Mouse (Mus musculus) limb, embryonic 12.5 days (tissue): ENCODE results near the gene Ube2z. TPM values are rescaled to one million over a fixed set of nuclear protein-coding genes. Genes with fewer than 3 reads are reported as not detected.

ENCODE experiments used
- ATAC-seq: fragments of 200-750 bp; cut with Nextera tagmentation; 2 replicates; pipeline ENCODE4 v1.8.0; 2017; ENCODE audit warnings: low read depth, moderate TSS enrichment; ENCODE audit not compliant: insufficient number of reproducible peaks, insufficient read depth, low FRiP score, low TSS enrichment
- H3K27ac ChIP-seq: fragments of 300-500 bp; sonication (generic); 2 replicates; pipeline ENCODE4 v1.5.1; 2016; ENCODE audit warnings: mild to moderate bottlenecking, moderate library complexity
- H3K27me3 ChIP-seq: fragments of 300-500 bp; sonication (generic); 2 replicates; pipeline ENCODE4 v1.6.1; 2016; ENCODE audit warnings: mild to moderate bottlenecking, moderate library complexity
- H3K36me3 ChIP-seq: fragments of 300-500 bp; sonication (generic); 2 replicates; pipeline ENCODE4 v1.6.1; 2016; ENCODE audit warnings: mild to moderate bottlenecking, moderate library complexity
- H3K4me1 ChIP-seq: fragments of 300-500 bp; sonication (generic); replicated peaks from 2 replicates; pipeline ENCODE4 v1.6.1; 2016
- H3K4me2 ChIP-seq: fragments of 300-500 bp; sonication (generic); 2 replicates; pipeline ENCODE4 v1.6.1; 2016; ENCODE audit warnings: mild to moderate bottlenecking, moderate library complexity
- H3K4me3 ChIP-seq: fragments of 300-500 bp; sonication (generic); replicated peaks from 2 replicates; pipeline ENCODE4 v1.5.1; 2016; ENCODE audit warnings: mild to moderate bottlenecking
- H3K9ac ChIP-seq: fragments of 300-500 bp; sonication (generic); replicated peaks from 2 replicates; pipeline ENCODE4 v1.6.1; 2016; ENCODE audit warnings: mild to moderate bottlenecking, moderate library complexity
- H3K9me3 ChIP-seq: fragments of 300-500 bp; sonication (generic); 2 replicates; pipeline ENCODE4 v1.6.1; 2016; ENCODE audit warnings: mild to moderate bottlenecking, moderate library complexity
- WGBS: fragments of 180-500 bp; shearing (Covaris S2); methylation state at CpG from one replicate; pipeline ENCODE4 v1.1.7; 2016; 5-methylcytosine and 5-hydroxymethylcytosine counted together
- polyA plus RNA-seq: library from polyadenylated mRNA; unstranded; fragments of >200 nt; fragmentation: Nextera tagmentation; extraction: Ambion mirVana; gene quantifications from 2 replicates; pipeline ENCODE4 v1.2.1, GENCODE M21; 2016

Gene Ube2z
- polyA plus RNA-seq, 1 experiment from 2014 or later, result 46.0 TPM

DNA sequence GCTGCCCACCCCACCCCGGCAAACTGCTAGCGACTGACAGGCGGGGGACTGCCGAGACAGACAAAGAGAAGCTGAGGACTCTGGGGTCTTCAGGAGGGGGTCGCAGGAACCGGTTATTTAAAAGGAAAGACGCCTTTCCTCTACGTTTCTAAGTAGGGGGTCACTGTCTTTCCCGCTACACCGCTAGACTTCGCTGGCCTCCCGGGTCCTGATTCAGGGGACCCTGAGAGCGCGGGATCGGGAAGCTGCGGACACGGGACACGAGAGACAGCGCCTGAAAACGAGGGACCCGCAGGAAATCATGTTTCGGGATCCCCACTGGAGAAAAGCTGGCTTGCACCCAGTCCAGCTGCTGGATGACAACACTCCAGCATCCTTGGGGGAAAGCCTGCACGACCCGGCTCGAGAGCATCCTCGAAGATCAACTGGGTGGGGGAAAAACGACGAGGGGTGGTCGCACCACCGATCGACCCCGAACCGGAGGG, 58.8 kb downstream of the Ube2z start:
- Histone ChIP-seq H3K9ac (peak overlapping the region; percentile 88), H3K27ac (peak overlapping the region; percentile 100), H3K4me1 (peaks cover 24% of the 10 kb centered on the region), H3K4me3 (peak overlapping the region; percentile 95), H3K36me3 (no peaks in the 10 kb centered on the region), H3K9me3 (no peaks in the 10 kb centered on the region), H3K27me3 (no peaks in the 10 kb centered on the region), H3K4me2 (peak overlapping the region; percentile 97)
- WGBS, result under 1% methylated on average over 33 of the region's 33 CpGs
- peak; percentile 16; the same call in 1 of the 2 replicates for ATAC-seq

DNA sequence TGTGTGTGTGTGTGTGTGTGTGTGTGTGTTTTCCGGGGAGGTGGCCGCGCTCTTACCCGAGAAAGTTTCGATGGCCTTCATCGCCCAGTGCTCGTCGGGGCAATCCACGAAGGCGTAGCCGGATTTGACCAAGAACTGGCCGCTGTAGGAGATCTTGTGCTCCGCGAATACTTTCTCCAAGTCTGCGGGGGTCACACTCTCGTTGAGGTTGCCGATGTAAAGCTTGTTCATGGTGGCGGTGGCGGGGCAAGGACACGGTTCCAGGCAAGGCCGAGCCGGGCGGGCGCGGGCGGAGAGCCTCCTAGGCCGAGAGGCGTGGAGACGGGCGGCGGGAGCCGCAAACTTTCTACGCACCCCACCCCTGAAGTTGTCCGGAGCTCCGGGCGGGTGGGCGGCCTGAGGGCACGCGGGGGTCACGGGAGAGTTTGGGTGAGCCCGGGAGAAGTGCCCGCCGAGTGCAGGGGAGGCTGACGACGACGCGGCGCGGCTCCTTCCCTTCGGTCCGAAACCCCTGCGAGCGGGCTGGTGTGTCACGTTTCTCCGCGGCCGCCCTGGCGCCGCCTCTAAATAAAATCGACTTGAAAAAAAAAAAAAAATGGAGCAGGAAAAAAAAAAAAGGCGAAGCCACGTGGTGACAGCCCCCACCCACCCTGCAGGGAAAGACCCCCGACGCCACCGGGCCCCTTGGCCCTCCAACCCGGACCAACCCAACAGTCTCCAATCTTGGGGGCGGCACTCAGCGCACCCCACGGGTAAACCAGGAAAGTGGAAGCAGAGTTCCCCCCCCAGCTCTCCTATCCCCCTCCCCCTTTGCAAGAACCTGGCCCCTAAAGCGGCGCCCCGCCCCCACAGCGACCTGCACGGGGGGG, 59.6 kb downstream of the Ube2z start, which contains the start of gene Igf2bp1:
TSS of gene Igf2bp1 (minus strand) at position 538 of the 869 bp plus-strand sequence.
- WGBS, result under 1% methylated on average over 68 of the region's 74 CpGs

DNA sequence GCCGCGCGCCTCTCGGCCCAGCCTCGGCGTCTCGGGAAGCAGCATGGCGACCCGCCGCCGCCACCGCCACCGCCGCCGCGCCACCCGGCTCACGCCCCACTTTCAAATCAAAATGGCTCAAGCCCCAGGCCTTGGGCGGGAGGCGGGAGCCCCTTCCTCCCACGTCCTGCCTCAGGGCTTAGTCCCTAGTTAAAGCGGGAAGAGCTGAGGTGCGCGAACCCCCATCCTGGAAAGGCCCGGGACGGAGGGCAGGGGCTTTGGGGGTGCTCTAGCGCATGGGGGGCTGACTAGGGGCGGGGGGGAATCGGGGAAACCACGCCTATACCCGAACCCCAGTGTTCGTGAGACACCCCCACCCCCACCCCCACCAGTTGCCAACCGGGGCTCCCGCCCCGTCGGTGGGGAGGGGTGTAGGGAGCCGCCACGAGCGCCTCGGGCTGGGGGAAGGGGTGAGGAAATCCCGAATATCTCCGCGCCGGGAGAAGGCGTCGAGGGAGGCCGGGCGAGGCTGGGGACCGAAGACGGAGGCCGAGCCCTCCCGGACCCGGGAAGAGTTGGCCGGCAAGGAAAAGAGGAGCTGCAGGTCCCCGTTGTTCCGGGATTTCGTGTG, 60.3 kb downstream of the Ube2z start:
- Histone ChIP-seq H3K4me1 (peaks cover 36% of the 10 kb centered on the region), H3K4me3 (peak overlapping the region; percentile 95), H3K36me3 (peaks cover 5% of the 10 kb centered on the region), H3K4me2 (peak overlapping the region; percentile 97), H3K27ac (peak overlapping the region; percentile 100), H3K9ac (peak overlapping the region; percentile 99), H3K9me3 (no peaks in the 10 kb centered on the region), H3K27me3 (no peaks in the 10 kb centered on the region)
- no peak for ATAC-seq
- under 1% methylated on average over 47 of the region's 57 CpGs for WGBS

More for the DNA sequence above, 59.6 kb downstream of the Ube2z start, which contains the start of gene Igf2bp1:
- Histone ChIP-seq H3K9ac (peak within 1 kb of the TSS; percentile 99), H3K4me3 (peak within 1 kb of the TSS; percentile 95), H3K27me3 (no peaks in the 10 kb centered on the region), H3K36me3 (no peaks in the 10 kb centered on the region), H3K9me3 (no peaks in the 10 kb centered on the region), H3K4me1 (peaks cover 30% of the 10 kb centered on the region), H3K27ac (peak within 1 kb of the TSS; percentile 100), H3K4me2 (peak within 1 kb of the TSS; percentile 97)
- ATAC-seq, result peak; percentile 77

DNA sequence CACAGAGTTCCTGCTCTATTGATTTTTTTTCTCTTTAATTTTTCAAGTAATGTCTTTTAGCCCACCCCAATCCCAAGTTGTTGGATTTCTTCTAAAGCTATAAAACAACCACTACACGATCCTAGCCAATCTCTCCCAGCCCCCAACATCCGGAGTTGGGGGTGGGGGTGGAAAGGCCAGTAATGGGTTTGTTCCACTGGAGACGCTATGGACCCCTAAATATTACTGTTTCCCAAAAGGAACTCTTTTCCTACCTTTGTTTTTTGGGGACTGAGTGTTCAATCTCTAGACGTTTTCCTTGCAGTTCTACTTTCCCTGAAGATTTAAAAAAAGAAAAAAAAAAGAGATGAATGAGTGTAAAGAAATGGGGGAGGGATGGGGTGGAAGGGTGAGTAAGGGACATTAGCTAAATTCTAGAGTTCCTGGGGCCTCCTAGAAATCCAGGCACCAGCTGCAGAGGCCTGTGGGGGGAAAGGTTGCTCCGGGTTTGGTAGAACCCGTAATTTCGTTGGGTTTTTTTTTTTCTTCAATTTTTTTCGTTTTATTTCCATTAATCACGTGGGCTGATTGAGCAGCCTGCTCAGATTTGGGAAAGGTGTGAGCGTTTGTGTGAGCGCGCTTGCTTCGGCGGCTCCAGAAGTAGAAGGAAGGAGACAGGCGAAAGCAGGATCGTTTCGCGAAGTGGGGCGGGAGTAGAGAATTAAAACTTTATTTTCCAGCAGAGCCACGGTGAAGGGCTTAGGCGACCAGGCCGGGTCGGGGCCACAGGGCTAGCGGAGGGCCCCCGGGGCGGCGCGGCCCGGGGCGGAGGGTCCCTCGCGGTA, 61.0 kb downstream of the Ube2z start:
- Histone ChIP-seq H3K4me2 (peak overlapping the region; percentile 97), H3K9me3 (no peaks in the 10 kb centered on the region), H3K27me3 (no peaks in the 10 kb centered on the region), H3K36me3 (peaks cover 9% of the 10 kb centered on the region), H3K27ac (peak overlapping the region; percentile 100), H3K9ac (peak overlapping the region; percentile 99), H3K4me1 (peaks cover 40% of the 10 kb centered on the region), H3K4me3 (peak overlapping the region; percentile 95)
- ATAC-seq, result no peak
- under 1% methylated on average over 23 of the region's 32 CpGs for WGBS

DNA sequence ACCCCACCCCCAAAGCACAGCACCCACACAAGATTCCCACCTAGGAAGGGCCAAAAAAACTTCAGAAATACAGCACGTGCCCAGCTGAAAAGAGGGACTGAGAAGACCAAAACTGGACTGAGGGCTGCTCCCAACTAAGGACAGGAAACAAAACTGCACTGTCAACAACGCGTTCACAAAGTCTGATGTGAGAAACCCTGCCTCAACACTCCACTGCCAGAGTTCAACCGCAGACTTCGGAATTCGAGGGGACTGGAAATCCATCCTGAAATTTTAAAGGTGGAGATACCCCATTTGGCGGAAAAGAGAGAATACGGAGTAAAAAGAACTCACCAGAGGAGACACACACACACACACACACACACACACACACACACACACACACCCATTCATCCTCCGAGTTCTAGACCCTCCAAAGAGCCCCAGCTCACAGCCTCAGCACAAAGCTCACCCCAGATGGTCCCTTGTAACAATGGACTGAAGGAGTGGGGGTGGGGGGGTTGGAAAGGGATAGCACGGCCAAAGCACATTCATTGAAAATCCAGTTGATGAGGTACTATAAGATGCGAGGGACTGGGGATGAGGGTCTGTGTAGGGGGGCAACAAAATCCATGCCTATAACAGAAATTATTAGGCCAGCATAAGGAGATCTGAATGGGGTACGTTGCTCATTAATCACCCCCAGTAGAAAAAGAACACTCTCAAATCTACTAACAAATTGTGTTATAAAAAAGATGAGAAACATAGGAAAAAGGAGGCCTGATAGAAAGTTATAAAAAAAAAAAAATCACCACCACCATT, 61.9 kb downstream of the Ube2z start:
- Histone ChIP-seq H3K27me3 (no peaks in the 10 kb centered on the region), H3K4me1 (peaks cover 44% of the 10 kb centered on the region), H3K4me2 (peak overlapping the region; percentile 97), H3K36me3 (peaks cover 9% of the 10 kb centered on the region), H3K9me3 (no peaks in the 10 kb centered on the region), H3K27ac (peak overlapping the region; percentile 68), H3K4me3 (peak overlapping the region; percentile 95), H3K9ac (peak overlapping the region; percentile 99)
- 3% methylated on average over 12 of the region's 12 CpGs for WGBS
- ATAC-seq, result no peak

Other genes starting within 250 kb of the Ube2z start
- gene Phospho1, start 240.9 kb downstream of the Ube2z start, polyA plus RNA-seq, result not detected in 2 replicates
- gene Gngt2, start 228.2 kb downstream of the Ube2z start, polyA plus RNA-seq, result 10.1 and 10.2 TPM in 2 replicates
- gene Abi3, start 222.9 kb downstream of the Ube2z start, polyA plus RNA-seq, result 3.8 and 4.5 TPM in 2 replicates
- gene B4galnt2, start 150.5 kb downstream of the Ube2z start, polyA plus RNA-seq, result not detected in 2 replicates
- 110 and 122 TPM in 2 replicates for gene Igf2bp1, start 59.4 kb downstream of the Ube2z start, polyA plus RNA-seq
- gene Gip, start 40.8 kb downstream of the Ube2z start, polyA plus RNA-seq, result not detected in 2 replicates
- 89.8 and 103 TPM in 2 replicates for gene Snf8, start 30.5 kb downstream of the Ube2z start, polyA plus RNA-seq
- gene Atp5g1, start 10.3 kb upstream of the Ube2z start, polyA plus RNA-seq, result 492 and 507 TPM in 2 replicates
- not detected in 2 replicates for gene Calcoco2, start 46.6 kb upstream of the Ube2z start, polyA plus RNA-seq
- not detected in 2 replicates for gene Ttll6, start 68.4 kb upstream of the Ube2z start, polyA plus RNA-seq
- gene Hoxb13, start 128.9 kb upstream of the Ube2z start, polyA plus RNA-seq, result not detected in 2 replicates
- gene Hoxb9, start 206.1 kb upstream of the Ube2z start, polyA plus RNA-seq, result 1.0 and 1.3 TPM in 2 replicates
- gene Hoxb8, start 216.5 kb upstream of the Ube2z start, polyA plus RNA-seq, result 0.24 and 0.40 TPM in 2 replicates
- gene Hoxb7, start 221.2 kb upstream of the Ube2z start, polyA plus RNA-seq, result 1.8 and 2.1 TPM in 2 replicates
- 1.0 and 1.1 TPM in 2 replicates for gene Hoxb6, start 227.1 kb upstream of the Ube2z start, polyA plus RNA-seq
- 0.83 and 2.1 TPM in 2 replicates for gene Hoxb5, start 237.9 kb upstream of the Ube2z start, polyA plus RNA-seq